Mouse (Mus musculus) stomach, postnatal 0 days (tissue): Measurements from ENCODE around the gene Psmb9.

Experiments
- CTCF ChIP-seq: IDR thresholded peaks from 2 replicates; pipeline ENCODE4 v1.5.1; 2016; ENCODE audit warnings: antibody characterized with exemption, low read depth, mild to moderate bottlenecking, moderate library complexity
- EP300 ChIP-seq: optimal IDR thresholded peaks from 2 replicates; pipeline ENCODE3; 2016; ENCODE audit warnings: antibody characterized with exemption

DNA sequence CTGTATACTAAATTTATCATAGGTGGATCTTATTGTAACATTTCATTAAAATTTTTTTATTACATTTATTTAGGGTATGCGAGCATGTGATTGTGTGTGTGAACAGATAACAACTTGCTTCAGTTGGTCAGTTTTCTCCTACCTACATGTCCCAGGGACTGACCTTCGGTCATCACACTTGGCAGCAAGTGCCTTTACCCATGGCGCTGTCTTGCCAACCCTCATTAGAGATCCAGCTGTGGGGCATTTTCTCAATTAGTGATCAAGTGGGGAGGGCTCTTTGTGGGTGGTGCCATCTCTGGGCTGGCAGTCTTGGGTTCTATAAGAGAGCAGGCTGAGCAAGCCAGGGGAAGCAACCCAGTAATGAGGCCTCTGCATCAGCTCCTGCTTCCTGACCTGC lies 37.3 kb upstream of the Psmb9 start:
- TF ChIP-seq CTCF = no peak
- TF ChIP-seq EP300 = no peak
